Mouse (Mus musculus) forebrain, embryonic 14.5 days (tissue): ENCODE data around the gene Gstm4. TPM values are rescaled to one million over a fixed set of nuclear protein-coding genes. Genes with fewer than 3 reads are reported as not detected.

Experiments
- ATAC-seq: fragments of 200-750 bp; cut with Nextera tagmentation; 2 replicates; pipeline ENCODE4 v1.8.0; 2017; ENCODE audit warnings: mild to moderate bottlenecking, moderate library complexity
- DNase-seq: peaks from one replicate; pipeline ENCODE4 v3.0.0-alpha.2; 2015; ENCODE audit warnings: low spot score
- H3K27ac ChIP-seq: fragments of 300-500 bp; sonication (generic); 2 replicates; pipeline ENCODE4 v1.5.1; 2014; ENCODE audit warnings: low read depth, mild to moderate bottlenecking, control low read depth, low read length, moderate library complexity
- H3K27me3 ChIP-seq: fragments of 300-500 bp; sonication (generic); replicated peaks from 2 replicates; pipeline ENCODE4 v1.6.1; 2014; ENCODE audit warnings: low read length, control low read depth, mixed read lengths; ENCODE audit not compliant: control insufficient read depth, insufficient read depth
- H3K36me3 ChIP-seq: fragments of 300-500 bp; sonication (generic); 2 replicates; pipeline ENCODE4 v1.6.1; 2014; ENCODE audit warnings: low read length, control low read depth; ENCODE audit not compliant: control insufficient read depth, insufficient read depth
- H3K4me1 ChIP-seq: fragments of 300-500 bp; sonication (generic); 2 replicates; pipeline ENCODE4 v1.6.1; 2014; ENCODE audit warnings: antibody characterized with exemption, low read length, control low read depth; ENCODE audit not compliant: control insufficient read depth, insufficient read depth
- H3K4me2 ChIP-seq: fragments of 300-500 bp; sonication (generic); 2 replicates; pipeline ENCODE4 v1.6.1; 2014; ENCODE audit warnings: mild to moderate bottlenecking, control low read depth, low read length
- H3K4me3 ChIP-seq: fragments of 300-500 bp; sonication (generic); 2 replicates; pipeline ENCODE4 v1.5.1; 2014; ENCODE audit warnings: low read depth, low read length, control low read depth
- H3K9ac ChIP-seq: fragments of 300-500 bp; sonication (generic); 2 replicates; pipeline ENCODE4 v1.6.1; 2014; ENCODE audit warnings: mild to moderate bottlenecking, low read length, control low read depth, moderate library complexity
- H3K9me3 ChIP-seq: fragments of 300-500 bp; sonication (generic); replicated peaks from 2 replicates; pipeline ENCODE4 v1.6.1; 2016; ENCODE audit warnings: low read length, control low read depth, mixed read lengths; ENCODE audit not compliant: control insufficient read depth
- WGBS: fragments of 180-500 bp; shearing (Covaris S2); extraction: QIAGEN DNeasy Blood & Tissue Kit; methylation state at CpG from one replicate; pipeline ENCODE4 v1.1.7; 2014; 5-methylcytosine and 5-hydroxymethylcytosine counted together
- polyA plus RNA-seq: library from polyadenylated mRNA; unstranded; fragments of >200 nt; fragmentation: Nextera tagmentation; extraction: Ambion mirVana; gene quantifications from 2 replicates; pipeline ENCODE4 v1.2.1, GENCODE M21; 2014

Gstm4 gene
- polyA plus RNA-seq, 1 experiment from 2014 or later = 17.6 TPM

GRCm38 (mm10) chr3:108062648-108063047 is 18.0 kb upstream of the Gstm4 start:
- Histone ChIP-seq H3K4me1 (no peaks in the 10 kb centered on the region), H3K4me2 (no peak overlapping the region), H3K27ac (no peak overlapping the region), H3K9me3 (no peaks in the 10 kb centered on the region), H3K27me3 (no peaks in the 10 kb centered on the region), H3K36me3 (no peaks in the 10 kb centered on the region), H3K4me3 (no peak overlapping the region), H3K9ac (no peak overlapping the region)
- no peak for ATAC-seq
- DNase-seq = no peak
- 81% methylated on average over 8 of the region's 8 CpGs for WGBS

DNA sequence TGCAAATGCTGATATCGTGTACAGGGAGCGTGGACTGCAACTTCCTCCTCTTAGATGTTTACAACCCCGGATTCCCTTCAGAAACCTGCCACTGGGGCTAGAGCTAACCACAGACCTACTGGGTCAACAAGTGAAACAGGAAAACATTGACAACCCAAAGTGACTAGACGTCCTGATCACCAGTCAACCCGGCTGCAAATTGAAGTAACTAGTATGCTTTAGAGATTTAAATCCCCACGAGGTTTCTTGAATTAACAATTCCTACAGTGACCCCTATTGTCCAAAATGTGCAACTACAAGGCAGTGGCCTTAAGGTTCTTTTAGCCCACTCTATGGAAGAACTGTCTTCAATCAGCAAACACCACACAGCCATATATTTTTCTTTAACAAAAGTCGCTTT is 16.7 kb upstream of the Gstm4 start:
- Histone ChIP-seq H3K27ac (no peak overlapping the region), H3K27me3 (no peaks in the 10 kb centered on the region), H3K36me3 (no peaks in the 10 kb centered on the region), H3K9ac (no peak overlapping the region), H3K4me1 (no peaks in the 10 kb centered on the region), H3K4me3 (no peak overlapping the region), H3K4me2 (no peak overlapping the region), H3K9me3 (no peaks in the 10 kb centered on the region)
- ATAC-seq (no peak), DNase-seq (peak; percentile 92)
- 26% methylated on average over 7 of the region's 7 CpGs for WGBS

- no peaks in the 10 kb centered on the region for H3K27me3 ChIP-seq
- no peak overlapping the region for H3K27ac ChIP-seq
- H3K36me3 ChIP-seq = no peaks in the 10 kb centered on the region
- no peak overlapping the region for H3K4me2 ChIP-seq
- no peak for DNase-seq
- H3K4me3 ChIP-seq = no peak overlapping the region
- no peaks in the 10 kb centered on the region for H3K9me3 ChIP-seq
- H3K4me1 ChIP-seq = no peaks in the 10 kb centered on the region
- WGBS = 91% methylated on average over 5 of the region's 5 CpGs
- H3K9ac ChIP-seq = no peak overlapping the region
- no peak for ATAC-seq
Observed at GRCm38 (mm10) chr3:108050493-108050892, 5.8 kb upstream of the Gstm4 start.

- Histone ChIP-seq H3K9ac (no peak overlapping the region), H3K4me3 (no peak overlapping the region), H3K27me3 (no peaks in the 10 kb centered on the region), H3K4me1 (peaks cover 6% of the 10 kb centered on the region; the same call in 1 of the 2 replicates), H3K4me2 (no peak overlapping the region), H3K27ac (no peak overlapping the region), H3K9me3 (no peaks in the 10 kb centered on the region), H3K36me3 (no peaks in the 10 kb centered on the region)
- ATAC-seq = no peak
- peak; percentile 13 for DNase-seq
- WGBS = 67% methylated on average over 3 of the region's 3 CpGs
Observed at GRCm38 (mm10) chr3:108048306-108048705, 3.6 kb upstream of the Gstm4 start.

DNA sequence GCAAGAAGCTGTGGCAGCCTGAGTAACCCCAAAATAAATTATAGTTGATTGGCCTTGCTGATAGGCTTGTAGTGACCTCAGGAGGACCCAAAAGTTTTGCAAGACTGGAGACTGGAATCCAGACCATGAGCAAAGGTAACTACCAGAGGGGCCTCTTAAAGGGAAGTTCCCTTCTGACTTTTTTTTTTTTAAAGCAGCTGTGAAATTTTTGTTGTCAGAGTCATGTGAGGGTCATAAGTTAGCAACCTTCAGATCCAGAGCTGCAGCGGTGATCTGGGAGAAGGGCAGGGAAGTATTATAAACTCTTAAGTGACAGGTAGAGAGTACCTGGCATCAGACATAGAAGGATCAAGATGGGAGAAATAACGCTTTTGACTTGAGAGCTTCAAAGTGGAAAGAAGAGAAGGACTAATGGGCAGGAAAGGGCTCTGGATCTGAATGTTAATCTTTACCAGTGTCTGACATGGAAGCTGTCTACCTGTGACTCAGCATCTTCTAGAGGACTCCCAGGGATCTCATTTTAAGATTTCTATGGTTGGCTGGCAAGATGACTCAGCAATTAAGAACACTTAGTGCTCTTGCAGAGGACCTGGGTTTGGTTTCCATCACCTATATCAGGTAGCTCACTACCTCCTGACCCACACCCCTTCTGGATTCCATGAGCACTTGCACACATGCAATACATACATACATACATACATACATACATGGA is 2.4 kb upstream of the Gstm4 start:
- Histone ChIP-seq H3K27me3 (no peaks in the 10 kb centered on the region), H3K4me1 (peaks cover 6% of the 10 kb centered on the region; the same call in 1 of the 2 replicates), H3K36me3 (no peaks in the 10 kb centered on the region), H3K4me3 (no peak overlapping the region), H3K27ac (no peak overlapping the region), H3K9ac (no peak overlapping the region), H3K4me2 (no peak overlapping the region), H3K9me3 (no peaks in the 10 kb centered on the region)
- ATAC-seq = no peak
- no peak for DNase-seq
- WGBS = 94% methylated on average over 2 of the region's 2 CpGs

GRCm38 (mm10) chr3:108033156-108033555 is 11.5 kb downstream of the Gstm4 start:
- Histone ChIP-seq H3K36me3 (no peaks in the 10 kb centered on the region), H3K9ac (no peak overlapping the region), H3K27ac (no peak overlapping the region), H3K9me3 (no peaks in the 10 kb centered on the region), H3K27me3 (no peaks in the 10 kb centered on the region), H3K4me1 (no peaks in the 10 kb centered on the region), H3K4me3 (no peak overlapping the region), H3K4me2 (no peak overlapping the region)
- ATAC-seq (no peak), DNase-seq (no peak)
- WGBS = 81% methylated on average over 5 of the region's 5 CpGs

DNA sequence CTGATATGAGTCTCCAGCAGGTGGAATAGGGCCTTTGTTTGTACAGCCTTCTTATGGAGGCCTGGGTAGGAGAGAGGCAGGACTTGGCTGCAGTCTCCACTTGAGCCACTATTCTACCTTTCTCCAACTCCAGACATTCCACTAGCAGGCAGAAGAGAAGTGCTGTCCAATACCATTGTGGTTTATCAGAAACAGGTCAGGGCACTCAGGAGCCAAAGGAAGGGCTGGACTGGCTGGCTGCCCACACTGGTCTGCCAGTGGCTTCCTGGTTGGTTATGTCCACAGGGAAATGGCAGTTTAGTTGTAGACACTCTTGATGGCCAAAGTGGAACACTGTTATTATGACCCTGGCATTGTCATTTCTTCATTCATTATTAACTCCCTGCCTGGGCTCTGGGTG is 12.6 kb downstream of the Gstm4 start:
- Histone ChIP-seq H3K9me3 (no peaks in the 10 kb centered on the region), H3K27ac (no peak overlapping the region), H3K27me3 (no peaks in the 10 kb centered on the region), H3K4me2 (no peak overlapping the region), H3K4me1 (no peaks in the 10 kb centered on the region), H3K36me3 (no peaks in the 10 kb centered on the region), H3K4me3 (no peak overlapping the region), H3K9ac (no peak overlapping the region)
- no peak for ATAC-seq
- no peak for DNase-seq

- Histone ChIP-seq H3K9me3 (no peaks in the 10 kb centered on the region), H3K27me3 (no peaks in the 10 kb centered on the region), H3K4me1 (no peaks in the 10 kb centered on the region), H3K4me3 (no peak overlapping the region), H3K27ac (no peak overlapping the region), H3K4me2 (no peak overlapping the region), H3K36me3 (no peaks in the 10 kb centered on the region), H3K9ac (no peak overlapping the region)
- DNase-seq (no peak), ATAC-seq (no peak)
- 61% methylated on average over 4 of the region's 4 CpGs for WGBS
Observed at GRCm38 (mm10) chr3:108028641-108029365, 15.9 kb downstream of the Gstm4 start.

- no peak for ATAC-seq
- Histone ChIP-seq H3K27me3 (no peaks in the 10 kb centered on the region), H3K9ac (no peak overlapping the region), H3K36me3 (no peaks in the 10 kb centered on the region), H3K27ac (no peak overlapping the region), H3K9me3 (no peaks in the 10 kb centered on the region), H3K4me2 (no peak overlapping the region), H3K4me3 (no peak overlapping the region), H3K4me1 (no peaks in the 10 kb centered on the region)
- WGBS = 84% methylated on average over 1 of the region's 1 CpGs
- DNase-seq = no peak
Observed at GRCm38 (mm10) chr3:108026597-108026996, 18.1 kb downstream of the Gstm4 start.
